Mouse (Mus musculus) lung, postnatal 25 days (tissue): ENCODE results near the gene Gm13124.
"Not testable (repeated sequence)": the region's sequence is repeated elsewhere in the genome, so short reads cannot be mapped to it uniquely, and the experiment has no call there.

Source experiments
- DNase-seq: peaks from one replicate; pipeline ENCODE4 v3.0.0; 2022; ENCODE audit warnings: low spot score

The Gm13124 gene

DNA sequence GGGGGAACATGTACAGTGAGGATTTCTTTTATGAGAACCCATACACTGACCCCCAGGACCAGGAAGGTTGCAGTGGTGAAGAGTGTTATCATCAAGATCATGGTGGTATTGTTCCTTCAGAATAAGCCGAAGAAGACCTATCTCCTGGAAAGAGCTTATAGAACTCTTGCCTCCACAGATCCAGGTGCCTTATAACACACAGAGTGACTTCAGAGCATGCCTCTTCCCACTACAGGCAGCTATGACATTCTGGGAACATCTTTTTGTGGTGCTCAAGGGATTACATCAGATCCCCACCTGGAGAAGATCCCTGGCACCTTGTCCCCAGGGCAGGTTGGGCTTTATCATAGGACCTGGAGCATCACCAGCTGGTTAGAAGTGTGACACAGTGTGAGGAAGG lies at the start of gene Gm13124:
TSS of gene Gm13124 (minus strand) at position 101 of the 400 bp plus-strand sequence.
- no peak for DNase-seq

DNA sequence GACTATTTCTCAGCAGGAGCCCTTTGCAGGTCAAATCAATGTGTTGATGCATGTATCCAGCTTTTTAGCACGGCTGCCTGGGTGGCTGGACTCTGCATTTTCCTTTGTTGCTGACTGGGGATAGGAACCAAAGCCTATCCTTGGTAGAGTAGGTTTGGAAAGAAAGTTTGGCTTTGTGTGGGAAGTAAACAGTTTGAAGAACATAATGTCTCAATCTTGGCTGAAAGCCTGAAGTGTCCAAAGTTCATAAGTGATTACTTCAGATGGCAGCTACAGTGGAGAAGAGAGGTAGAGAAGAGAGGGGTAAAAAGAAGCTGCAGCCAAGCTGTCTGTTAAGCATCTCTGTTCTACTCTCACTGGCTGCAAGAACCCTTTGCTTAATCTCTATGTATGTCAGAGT lies 49.7 kb upstream of the Gm13124 start:
- DNase-seq: no peak

DNA sequence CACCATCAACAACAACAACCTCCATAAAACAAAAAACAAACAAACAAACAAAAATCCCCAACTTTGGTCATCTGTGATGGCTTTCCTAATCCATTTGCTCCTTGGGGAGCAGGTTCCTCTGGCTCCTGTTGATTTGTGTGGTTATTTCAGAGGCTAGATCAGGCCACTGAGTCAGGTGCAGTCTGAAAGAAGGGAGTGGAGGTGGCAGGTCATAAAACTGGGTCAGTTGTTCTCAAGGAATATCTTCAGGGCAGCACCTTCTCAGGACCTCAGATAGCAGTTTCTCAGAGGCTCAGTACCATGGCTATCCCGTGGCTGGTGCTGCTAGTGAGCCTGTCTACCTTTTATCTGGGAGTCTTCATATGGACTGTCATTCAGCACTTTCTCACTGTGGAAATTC lies 48.5 kb upstream of the Gm13124 start, which contains the start of gene Aadacl4:
TSS of gene Aadacl4 (plus strand) at position 301 of the 400 bp plus-strand sequence.
- no peak for DNase-seq

DNA sequence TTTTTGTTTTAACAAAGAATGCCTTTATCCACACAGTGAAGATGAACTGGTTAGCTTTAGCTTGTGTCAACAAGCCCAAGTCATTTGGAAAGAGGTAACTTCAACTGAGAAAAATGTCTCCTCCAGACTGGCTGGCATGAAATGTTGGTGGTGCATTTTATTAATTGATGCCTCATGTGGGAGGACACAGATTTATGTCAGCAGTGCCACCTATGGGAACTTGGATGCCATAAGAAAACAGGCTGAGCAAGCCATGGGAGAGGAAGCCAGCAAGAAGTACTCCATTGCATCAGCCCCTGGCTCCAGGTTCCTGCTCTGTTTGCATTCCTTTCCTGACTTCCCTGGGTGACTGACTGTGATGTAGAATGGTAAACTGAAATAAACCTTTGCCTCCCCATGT lies 27.9 kb upstream of the Gm13124 start:
- DNase-seq: no peak

DNA sequence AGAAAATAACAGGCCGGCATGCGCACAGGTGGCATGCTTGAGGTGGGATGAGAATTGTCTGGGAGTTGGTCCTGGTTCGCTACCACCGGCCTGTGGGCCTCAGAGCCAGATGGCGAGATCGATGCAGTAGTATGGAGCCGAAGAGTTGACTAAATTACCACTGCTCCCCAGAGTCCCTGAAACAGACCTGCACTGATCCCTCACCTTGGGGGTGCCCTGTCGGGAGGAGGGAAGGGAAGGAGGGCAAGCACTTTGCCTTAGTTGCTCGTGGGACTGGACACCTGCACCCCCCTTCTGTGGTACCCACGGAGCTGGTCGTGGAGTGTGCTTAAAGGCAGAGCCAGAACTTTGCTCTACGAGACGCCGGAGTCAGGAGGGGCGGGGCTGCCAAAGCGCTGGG lies 21.3 kb upstream of the Gm13124 start:
- DNase-seq: not testable (repeated sequence)

DNA sequence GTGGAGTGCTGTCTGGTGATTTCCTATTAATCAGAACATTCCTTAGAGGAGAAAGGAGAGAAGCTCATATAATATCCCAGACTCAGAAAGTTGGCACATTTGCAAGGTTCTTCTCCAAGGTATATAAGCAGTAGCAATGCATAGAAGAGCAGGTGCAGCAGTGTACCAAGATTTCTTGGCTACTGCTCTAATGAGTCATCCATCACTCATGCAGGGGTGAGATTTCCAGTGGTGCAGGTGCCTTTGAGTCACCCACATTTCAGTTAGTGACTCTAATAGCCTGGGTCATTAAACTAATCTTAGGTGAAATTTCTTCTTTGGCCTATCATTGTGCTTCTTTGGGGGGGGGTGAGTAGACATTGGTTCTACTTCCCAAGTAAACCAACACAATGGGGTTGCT lies 2.8 kb upstream of the Gm13124 start:
- no peak for DNase-seq

DNA sequence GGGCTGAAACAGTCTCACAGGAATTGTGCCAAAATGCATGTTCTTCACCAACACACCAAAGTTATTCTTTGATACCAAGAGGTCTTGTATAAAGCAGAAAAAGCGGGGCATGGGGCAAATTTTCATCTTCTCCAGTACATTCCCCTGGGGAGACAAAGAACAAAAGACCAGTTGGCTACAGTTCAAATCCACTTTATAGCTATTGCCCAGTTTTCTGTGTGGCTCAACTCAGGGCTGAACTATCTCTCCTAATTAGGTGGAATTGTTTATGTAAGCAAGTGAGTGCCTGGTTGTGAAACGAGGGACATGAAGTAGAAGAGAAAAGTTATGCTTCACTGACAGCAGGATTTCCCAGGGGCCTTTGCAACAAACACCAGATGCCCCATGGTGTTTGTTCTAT lies 3.7 kb downstream of the Gm13124 start:
- no peak for DNase-seq

DNA sequence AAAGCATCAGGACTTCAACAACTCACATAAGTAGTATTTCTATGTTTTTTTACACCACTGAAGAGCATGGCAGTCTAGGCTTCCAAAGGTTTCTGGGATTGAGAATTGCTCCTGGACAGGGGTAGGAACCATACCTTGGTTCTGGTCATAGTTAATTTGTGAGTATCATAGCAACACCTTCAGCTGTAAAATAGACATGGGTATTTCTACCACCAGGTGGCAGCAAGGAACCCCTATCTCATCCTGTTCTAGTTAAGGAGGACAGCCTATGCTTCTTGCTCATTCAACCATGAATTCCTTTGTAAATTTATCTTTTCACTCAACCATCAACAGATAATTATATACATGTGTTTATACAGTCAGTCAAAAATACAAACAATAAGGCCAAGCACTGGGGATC lies 5.1 kb downstream of the Gm13124 start:
- no peak for DNase-seq

DNA sequence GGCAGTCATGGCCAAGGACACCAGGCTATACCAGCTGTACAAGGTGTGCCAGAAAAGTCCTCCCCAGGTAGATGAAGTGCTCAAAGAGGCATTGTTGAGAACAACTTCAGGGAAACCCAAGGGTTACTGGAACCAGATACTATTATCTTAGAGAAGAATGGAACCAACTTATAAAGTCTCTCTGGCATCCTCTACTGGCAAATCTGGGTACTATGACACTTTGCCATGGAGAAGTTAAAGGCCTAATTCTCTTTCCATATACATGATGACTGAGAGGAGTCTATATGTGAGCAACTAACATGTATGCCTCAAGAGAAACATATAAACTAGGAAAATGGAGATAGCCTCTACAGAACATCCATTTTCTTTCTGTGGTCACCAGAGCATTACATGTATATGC lies 13.8 kb downstream of the Gm13124 start:
- DNase-seq: no peak

DNA sequence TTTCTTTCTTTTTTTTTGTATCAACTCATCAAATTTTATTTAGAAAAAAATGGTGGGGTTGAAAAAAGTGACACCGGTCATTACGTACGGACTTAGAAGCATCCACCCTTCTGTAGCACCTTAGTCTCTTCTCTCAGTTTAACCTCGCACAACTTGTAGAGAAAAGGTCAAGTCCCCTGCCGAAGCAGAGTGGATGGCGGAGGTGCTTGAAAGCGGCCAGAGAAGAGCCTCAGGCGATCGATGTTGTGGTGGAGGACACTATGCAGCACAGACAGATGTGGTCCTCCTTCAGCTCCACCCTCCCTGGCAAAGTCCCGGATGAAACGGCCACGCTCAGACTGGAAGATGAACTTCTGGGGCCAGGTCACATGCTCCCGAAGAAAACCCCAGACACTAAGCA lies 19.6 kb downstream of the Gm13124 start:
- not testable (repeated sequence) for DNase-seq

DNA sequence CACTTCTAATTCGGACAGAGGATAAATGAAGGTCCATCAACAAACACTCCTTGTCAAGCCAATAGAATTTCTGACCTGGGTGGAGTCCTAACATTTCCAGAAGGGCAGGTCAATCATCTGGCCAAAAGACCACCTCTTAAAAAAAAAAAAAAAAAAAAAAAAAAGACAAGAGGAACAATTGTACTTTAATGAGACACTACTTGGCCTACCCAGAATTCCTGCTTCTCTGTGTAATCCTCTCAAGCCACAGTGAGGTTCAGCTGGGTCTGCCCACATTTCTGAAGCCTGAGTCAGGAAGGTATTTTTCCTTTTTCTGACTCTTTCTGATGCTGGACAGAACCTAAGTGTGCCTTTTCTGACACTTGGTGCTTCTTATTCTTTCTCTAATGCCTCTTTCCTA lies 20.2 kb downstream of the Gm13124 start:
- DNase-seq: no peak

DNA sequence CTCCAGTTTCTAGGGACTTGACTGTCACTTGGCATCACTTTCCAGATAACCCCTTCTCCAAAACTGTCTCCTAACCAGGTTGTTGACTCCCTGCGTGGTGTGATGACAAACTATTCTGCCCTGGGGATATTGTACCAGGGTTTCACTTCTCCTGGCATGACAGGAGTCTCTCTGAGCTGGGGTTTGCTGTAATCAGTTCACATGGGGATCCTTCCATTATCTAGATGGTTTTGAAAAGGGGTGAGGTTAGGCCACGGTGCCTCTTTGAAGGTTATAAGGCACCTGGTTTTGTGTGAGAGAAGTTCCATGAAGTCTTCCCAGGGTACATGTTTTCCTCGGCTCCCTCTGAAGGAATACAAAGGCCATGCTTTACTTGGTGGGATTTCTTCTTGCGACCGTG lies 45.4 kb downstream of the Gm13124 start, which contains the start of gene 9430007A20Rik:
TSS of gene 9430007A20Rik (plus strand) at position 301 of the 400 bp plus-strand sequence.
- no peak for DNase-seq

DNA sequence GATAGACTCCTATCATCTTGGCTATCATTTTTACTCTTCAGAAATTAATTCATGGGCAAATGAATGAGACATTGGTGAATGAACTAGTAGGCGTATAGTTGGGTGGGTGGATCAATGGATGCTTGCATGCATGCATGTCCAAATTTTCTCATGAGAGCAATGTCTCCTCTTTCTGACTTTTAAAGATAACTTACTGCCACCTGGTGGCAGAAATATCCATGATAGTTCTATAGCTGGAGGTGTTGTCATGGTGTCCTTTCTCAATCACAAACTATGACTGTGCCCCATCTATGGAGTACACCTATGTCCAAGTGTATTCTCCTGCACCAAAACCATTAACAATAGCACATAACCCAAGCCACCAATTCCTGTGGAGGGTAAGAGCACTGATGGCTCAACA lies 58.4 kb downstream of the Gm13124 start:
- no peak for DNase-seq
